Mouse (Mus musculus) lung, adult 2 months (tissue): ENCODE data around the gene Nuf2. TPM values are rescaled to one million over a fixed set of nuclear protein-coding genes. Genes with fewer than 3 reads are reported as not detected.
A peak's percentile ranks its signal among the peaks of the same experiment; 100 is the strongest.

ENCODE experiments used
- DNase-seq: peaks from one replicate; pipeline ENCODE4 v3.0.0; 2022
- H3K4me1 ChIP-seq: fragments of 200-500 bp; 2 replicates; pipeline ENCODE4 v1.6.1; 2011; ENCODE audit warnings: low read length; ENCODE audit not compliant: control insufficient read depth, insufficient read depth
- H3K4me3 ChIP-seq: fragments of 200-500 bp; replicated peaks from 2 replicates; pipeline ENCODE3; 2011; ENCODE audit warnings: low read depth, mild to moderate bottlenecking, control low read depth, low read length; ENCODE audit errors: extremely low read depth
- CTCF ChIP-seq: fragments of 200-500 bp; IDR thresholded peaks from 2 replicates; pipeline ENCODE4 v1.5.1; 2011; ENCODE audit warnings: mild to moderate bottlenecking, low read length, control low read depth; ENCODE audit not compliant: insufficient read depth
- POLR2A ChIP-seq: fragments of 200-500 bp; IDR thresholded peaks from 2 replicates; pipeline ENCODE4 v1.6.1; 2011; ENCODE audit warnings: low read depth, mild to moderate bottlenecking, control low read depth, low read length, borderline replicate concordance; ENCODE audit errors: extremely low read depth
- WGBS: fragments of 180-500 bp; shearing (Covaris S2); methylation state at CpG from one replicate; pipeline ENCODE4 v1.1.7; 2018; 5-methylcytosine and 5-hydroxymethylcytosine counted together
- polyA plus RNA-seq: library from polyadenylated mRNA; depleted of rRNA; stranded (reverse); fragments of >200 nt; gene quantifications from 2 replicates; pipeline ENCODE4 v1.2.3, GENCODE M21; 2012; rRNA removed

Gene Nuf2
- polyA plus RNA-seq, 1 experiment, result 0.31 TPM

DNA sequence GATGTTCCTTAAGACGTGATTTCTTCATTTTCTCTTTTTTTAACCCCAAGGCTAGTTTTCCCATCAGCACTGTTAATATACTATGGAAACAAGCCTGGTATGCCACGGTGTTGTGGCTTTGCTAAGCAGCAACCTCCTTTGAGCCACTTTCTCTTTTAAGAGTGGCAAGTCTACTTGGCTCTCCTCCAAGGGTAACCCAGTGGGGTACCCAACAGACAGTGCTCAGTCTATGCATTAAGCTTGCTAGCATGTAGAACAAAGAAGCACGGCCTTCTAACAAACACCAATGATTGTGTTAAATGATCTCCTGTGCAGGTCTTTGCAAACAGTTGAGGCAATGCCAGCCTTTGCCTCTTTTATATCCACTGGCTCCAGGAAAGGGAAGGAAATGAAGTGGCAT, 60.1 kb downstream of the Nuf2 start:
- no peak for DNase-seq
- Histone ChIP-seq H3K4me3 (no peak overlapping the region), H3K4me1 (no peaks in the 10 kb centered on the region)
- WGBS, result 76% methylated on average over 3 of the region's 3 CpGs
- no peak for TF ChIP-seq CTCF
- no peak for TF ChIP-seq POLR2A

DNA sequence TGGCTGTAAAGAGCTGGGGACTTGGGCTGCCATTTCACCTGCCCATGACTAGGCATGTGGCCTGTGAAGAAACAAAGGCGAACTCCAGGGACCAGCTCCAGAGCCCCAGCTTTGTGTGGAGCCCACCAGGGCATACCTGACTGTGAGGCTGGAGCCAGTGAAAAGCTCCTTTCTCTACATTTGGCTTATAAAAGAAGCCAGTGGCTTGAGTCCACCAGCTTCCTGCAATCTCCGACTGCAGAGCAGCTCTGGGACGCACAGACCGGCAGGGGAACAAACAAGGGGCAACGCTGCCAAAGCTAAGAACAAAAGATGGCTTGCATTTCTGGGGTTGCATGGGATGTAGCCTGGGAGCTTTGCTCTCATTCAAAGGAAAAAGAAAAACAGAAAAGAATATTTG, 63.5 kb downstream of the Nuf2 start:
- 79% methylated on average over 5 of the region's 5 CpGs for WGBS
- no peak for DNase-seq
- no peaks in the 10 kb centered on the region for H3K4me1 ChIP-seq
- TF ChIP-seq POLR2A (no peak), CTCF (no peak)
- no peak overlapping the region for H3K4me3 ChIP-seq

DNA sequence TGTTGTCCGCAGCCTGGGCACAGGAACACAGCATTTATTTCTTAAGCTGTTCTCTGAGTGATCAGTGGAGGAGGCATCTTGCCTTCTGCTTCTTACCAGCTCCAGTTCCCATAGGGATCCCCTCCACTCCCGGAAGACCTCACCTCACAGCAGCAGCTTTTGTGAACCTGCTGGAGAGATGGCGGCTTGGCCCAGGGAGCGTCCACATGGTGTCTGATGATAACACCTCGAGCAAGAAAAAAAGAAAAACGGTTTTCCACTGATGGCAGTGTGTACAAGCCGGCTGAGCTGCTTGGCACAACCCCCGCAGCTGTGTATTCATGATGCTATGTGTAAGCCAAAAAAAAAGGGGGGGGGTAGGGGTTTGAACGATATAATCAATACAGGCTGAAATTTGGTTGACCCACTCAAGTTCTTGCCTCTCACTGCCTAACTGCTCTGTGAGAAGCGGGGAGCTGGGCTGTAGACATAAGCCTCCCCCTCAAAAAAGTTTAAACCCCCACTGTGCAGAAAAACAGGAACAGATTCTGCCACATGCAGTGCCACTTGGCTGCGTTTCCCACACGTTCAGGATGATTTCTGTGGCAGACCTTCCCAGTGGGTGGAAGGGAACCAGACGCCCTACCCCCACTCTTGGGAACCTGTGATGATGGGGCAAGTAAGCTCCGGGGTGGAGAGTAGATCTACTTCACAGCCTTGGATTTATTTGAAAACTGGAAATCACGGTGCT, 68.7 kb downstream of the Nuf2 start:
- DNase-seq, result no peak
- H3K4me1 ChIP-seq, result peaks cover 2% of the 10 kb centered on the region; the same call in 1 of the 2 replicates
- TF ChIP-seq CTCF (no peak), POLR2A (no peak)
- no peak overlapping the region for H3K4me3 ChIP-seq
- WGBS, result 77% methylated on average over 15 of the region's 15 CpGs

GRCm38 (mm10) chr1:169459071-169459782, 72.0 kb downstream of the Nuf2 start:
- H3K4me1 ChIP-seq, result peaks cover 2% of the 10 kb centered on the region; the same call in 1 of the 2 replicates
- peak; percentile 54 for TF ChIP-seq CTCF
- TF ChIP-seq POLR2A, result no peak
- peak; percentile 34 for DNase-seq
- H3K4me3 ChIP-seq, result peak overlapping the region; percentile 9
- WGBS, result 26% methylated on average over 11 of the region's 11 CpGs

Other genes starting within 250 kb of the Nuf2 start
- 2.0 and 5.6 TPM in 2 replicates for gene Rgs5, start 124.0 kb upstream of the Nuf2 start, polyA plus RNA-seq
- gene Rgs4, start 216.2 kb upstream of the Nuf2 start, polyA plus RNA-seq, result 2.2 and 5.9 TPM in 2 replicates